In the genomic region with DNA sequence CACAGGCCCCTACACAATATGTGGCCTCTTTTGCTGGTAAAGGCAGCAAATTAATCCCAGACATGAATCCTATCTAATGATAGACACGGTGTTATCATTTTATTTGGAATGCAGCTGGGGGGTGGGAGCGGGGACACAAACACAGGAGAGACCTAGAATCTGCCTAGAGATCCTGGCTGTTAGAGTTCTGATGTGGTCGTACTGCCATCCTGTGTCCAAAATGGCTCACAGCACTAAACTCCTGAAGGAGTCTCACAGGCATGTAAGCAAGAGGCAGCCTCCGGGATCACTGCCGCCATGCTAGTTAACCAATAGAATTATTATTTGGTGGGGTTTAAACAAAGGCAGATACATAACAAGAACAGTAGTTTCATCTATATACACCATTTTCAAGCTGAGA, we compare ENCODE assay signal across 9 mouse cellular contexts. TPM values are rescaled to one million over a fixed set of nuclear protein-coding genes. Genes with fewer than 3 reads are reported as not detected.
DNase-seq lines count a peak whose midpoint lies in the region; ATAC-seq and TF ChIP-seq lines count a peak whose summit lies in the region.
"Had no signal": no experiment of that assay in that cellular context is flagged by ENCODE, and none has a peak within 500 bp of the region (broad histone marks: within the 10 kb centered on the region; RNA-seq: fewer than 3 reads in every experiment).

No protein-coding gene starts in this region.

- DNase-seq in gastrocnemius, postnatal 14 days: peak; percentile 5
- DNase-seq in gastrocnemius, postnatal 4 days (ENCODE audit: low spot score in 2 of 2): no peak
- DNase-seq in WW6 (ENCODE audit: low read depth, low spot score): peak; percentile 29
- peak; percentile 88 for DNase-seq in hindbrain, postnatal 0 days (ENCODE audit: low spot score)
- DNase-seq in left cerebral cortex, postnatal 14 days (ENCODE audit: low spot score in 2 of 2): peak; percentile 62 to 66
- no peak for DNase-seq in spleen, adult 18-20 months

- H3K4me1 ChIP-seq in embryonic fibroblast, embryonic 13.5 days (ENCODE audit: control insufficient read depth, insufficient read depth, low read length): no peaks in the 10 kb centered on the region
- no peaks in the 10 kb centered on the region; the same call in 1 of the 2 replicates for H3K4me1 ChIP-seq in hindbrain, postnatal 0 days (ENCODE audit: insufficient read depth, low read length)
- no peaks in the 10 kb centered on the region for H3K4me1 ChIP-seq in midbrain, embryonic 15.5 days
- H3K4me1 ChIP-seq: liver, embryonic 15.5 days had no signal

- TF ChIP-seq CTCF in embryonic fibroblast, embryonic 13.5 days (IDR thresholded peaks at IDR 0.05; ENCODE audit: borderline replicate concordance, insufficient read depth, low read length): peak; percentile 36; the same call in 1 of the 2 replicates
- TF ChIP-seq CTCF in hindbrain, postnatal 0 days (IDR thresholded peaks at IDR 0.05; ENCODE audit: low read depth): peak; percentile 88

- ATAC-seq in hindbrain, postnatal 0 days: peak; percentile 92
- ATAC-seq in midbrain, embryonic 15.5 days (replicated peaks): peak; percentile 94

- no peaks in the 10 kb centered on the region for H3K36me3 ChIP-seq in hindbrain, postnatal 0 days (ENCODE audit: insufficient read depth, low read length)
- H3K36me3 ChIP-seq in midbrain, embryonic 15.5 days (replicated peaks): no peaks in the 10 kb centered on the region
- H3K36me3 ChIP-seq: liver, embryonic 15.5 days had no signal

- intact Hi-C loops in gastrocnemius, postnatal 14 days (cut with DNase I; ENCODE audit: low total_unique reads): no loop called here
- intact Hi-C loops in left cerebral cortex, postnatal 14 days (cut with DNase I): loop anchor here (5.0 to 10.0 kb wide), 6 partner anchors 82 to 1470 kb away; a partner anchor contains a TSS

- 12% methylated on average over 5 of the region's 5 CpGs for WGBS in hindbrain, postnatal 0 days
- WGBS in midbrain, embryonic 15.5 days: 20% methylated on average over 5 of the region's 5 CpGs

- TF ChIP-seq POLR2A in embryonic fibroblast, embryonic 13.5 days (IDR thresholded peaks at IDR 0.05; ENCODE audit: low read depth, low read length): no peak

- no peaks in the 10 kb centered on the region for H3K27me3 ChIP-seq in hindbrain, postnatal 0 days (ENCODE audit: insufficient read depth, low read length)
- H3K27me3 ChIP-seq in midbrain, embryonic 15.5 days (replicated peaks): no peaks in the 10 kb centered on the region

- no peak overlapping the region for H3K9ac ChIP-seq in hindbrain, postnatal 0 days (replicated peaks; ENCODE audit: low read length)
- H3K9ac ChIP-seq in midbrain, embryonic 15.5 days: no peak overlapping the region
- H3K9ac ChIP-seq: liver, embryonic 15.5 days had no signal

- H3K27ac ChIP-seq in embryonic fibroblast, embryonic 13.5 days (ENCODE audit: insufficient read depth, low read length): no peak overlapping the region
- no peak overlapping the region for H3K27ac ChIP-seq in hindbrain, postnatal 0 days
- no peak overlapping the region for H3K27ac ChIP-seq in midbrain, embryonic 15.5 days
- H3K27ac ChIP-seq: liver, embryonic 15.5 days had no signal

- peak overlapping the region; percentile 34; the same call in 1 of the 2 replicates for H3K4me2 ChIP-seq in hindbrain, postnatal 0 days (ENCODE audit: low read depth, low read length)
- H3K4me2 ChIP-seq in midbrain, embryonic 15.5 days: 0 out of 2 replicates have a peak overlapping the region, but pooled peaks have one; percentile 13
- H3K4me2 ChIP-seq: liver, embryonic 15.5 days had no signal

- H3K4me3 ChIP-seq in embryonic fibroblast, embryonic 13.5 days (ENCODE audit: insufficient read depth, low read length): no peak overlapping the region
- no peak overlapping the region for H3K4me3 ChIP-seq in hindbrain, postnatal 0 days (ENCODE audit: low read length)
- no peak overlapping the region for H3K4me3 ChIP-seq in midbrain, embryonic 15.5 days
- H3K4me3 ChIP-seq: liver, embryonic 15.5 days had no signal

- H3K9me3 ChIP-seq in hindbrain, postnatal 0 days (ENCODE audit: low read length): no peaks in the 10 kb centered on the region
- H3K9me3 ChIP-seq in midbrain, embryonic 15.5 days: no peaks in the 10 kb centered on the region
- H3K9me3 ChIP-seq: liver, embryonic 15.5 days had no signal

RNA-seq across cellular contexts. Expression of a gene that starts 10.5 kb away (rescaled TPM):
- total RNA-seq in gastrocnemius, postnatal 14 days (2021): 10 to 100 TPM; 76.2 to 80.1 TPM
- total RNA-seq in gastrocnemius, postnatal 4 days (2021): 10 to 100 TPM; 77.8 to 83.5 TPM
- 58.4 and 63.3 TPM in 2 replicates for polyA plus RNA-seq in embryonic fibroblast, embryonic 13.5 days (2011; ENCODE audit: insufficient read length, low read depth, missing spikeins)
- 7.3 and 16.9 TPM in 2 replicates for total RNA-seq in hindbrain, postnatal 0 days (2014; rRNA removed)
- polyA plus RNA-seq in hindbrain, postnatal 0 days (2015; fragmentation: Nextera tagmentation; extraction: Ambion mirVana): 138 and 149 TPM in 2 replicates
- 10 to 100 TPM; 57.8 to 58.5 TPM for total RNA-seq in left cerebral cortex, postnatal 14 days (2021)
- 113 and 126 TPM in 2 replicates for polyA plus RNA-seq in midbrain, embryonic 15.5 days (2015; fragmentation: Nextera tagmentation; extraction: Ambion mirVana)

RNA-seq across cellular contexts. Expression of a gene that starts 28.2 kb away (rescaled TPM):
- 10 to 100 TPM; 33.6 to 37.9 TPM for total RNA-seq in gastrocnemius, postnatal 14 days (2021)
- total RNA-seq in gastrocnemius, postnatal 4 days (2021): 10 to 100 TPM; 56.1 to 57.7 TPM
- 130 and 138 TPM in 2 replicates for polyA plus RNA-seq in embryonic fibroblast, embryonic 13.5 days (2011; ENCODE audit: insufficient read length, low read depth, missing spikeins)
- 49.5 and 76.6 TPM in 2 replicates for total RNA-seq in hindbrain, postnatal 0 days (2014; rRNA removed)
- polyA plus RNA-seq in hindbrain, postnatal 0 days (2015; fragmentation: Nextera tagmentation; extraction: Ambion mirVana): 316 and 317 TPM in 2 replicates
- 10 to 100 TPM; 85.4 to 97.1 TPM for total RNA-seq in left cerebral cortex, postnatal 14 days (2021)
- polyA plus RNA-seq in midbrain, embryonic 15.5 days (2015; fragmentation: Nextera tagmentation; extraction: Ambion mirVana): 242 and 256 TPM in 2 replicates

RNA-seq across cellular contexts. Expression of a gene that starts 31.1 kb away (rescaled TPM):
- total RNA-seq in gastrocnemius, postnatal 14 days (2021): under 1 TPM in 1 of 2 experiments, not detected in 1; 0.04 TPM
- total RNA-seq in gastrocnemius, postnatal 4 days (2021): under 1 TPM; 0.05 to 0.10 TPM
- 23.8 and 79.4 TPM in 2 replicates for polyA plus RNA-seq in embryonic fibroblast, embryonic 13.5 days (2011; ENCODE audit: insufficient read length, low read depth, missing spikeins)
- total RNA-seq in hindbrain, postnatal 0 days (2014; rRNA removed): 0.84 and 1.0 TPM in 2 replicates
- polyA plus RNA-seq in hindbrain, postnatal 0 days (2015; fragmentation: Nextera tagmentation; extraction: Ambion mirVana): 0.09 and 0.10 TPM in 2 replicates
- under 1 TPM; 0.32 to 0.33 TPM for total RNA-seq in left cerebral cortex, postnatal 14 days (2021)
- polyA plus RNA-seq in midbrain, embryonic 15.5 days (2015; fragmentation: Nextera tagmentation; extraction: Ambion mirVana): not detected in 2 replicates

Comparison
In these comparisons a context has a peak if more than half of its experiments do, and no peak if none do; other contexts are left out.
1. DNase-seq: peak in gastrocnemius, postnatal 14 days (single experiment), WW6 (single experiment), hindbrain, postnatal 0 days (single experiment) and left cerebral cortex, postnatal 14 days (2 of 2); none in gastrocnemius, postnatal 4 days (0 of 2) and spleen, adult 18-20 months (0 of 2).